Mouse (Mus musculus): Measurements from ENCODE around the gene Pax2. TPM values are rescaled to one million over a fixed set of nuclear protein-coding genes. Genes with fewer than 3 reads are reported as not detected.

The Pax2 gene
- polyA plus RNA-seq, 1 experiment from 2014 or later, result 0.08 TPM

- H3K4me2 ChIP-seq (ENCODE audit: low read depth, severe bottlenecking), result no peak overlapping the region
- H3K4me1 ChIP-seq (ENCODE audit: control insufficient read depth, insufficient read depth, low read length), result peaks cover 36% of the 10 kb centered on the region
- no peak overlapping the region for H3K4me3 ChIP-seq (ENCODE audit: low read depth, low read length)
- no peak overlapping the region for H3K9ac ChIP-seq (ENCODE audit: low read length)
- no peak overlapping the region for H3K27ac ChIP-seq (replicated peaks; ENCODE audit: low read depth, low read length)
- DNase-seq (ENCODE audit: low spot score), result no peak
- H3K36me3 ChIP-seq (ENCODE audit: control insufficient read depth, insufficient read depth, low read length), result no peaks in the 10 kb centered on the region
- ATAC-seq (ENCODE audit: insufficient number of reproducible peaks, low FRiP score, low TSS enrichment, low read depth), result no peak
- H3K27me3 ChIP-seq (ENCODE audit: control insufficient read depth, insufficient read depth, low read length), result peaks cover 3% of the 10 kb centered on the region; the same call in 1 of the 2 replicates
- 28% methylated on average over 3 of the region's 3 CpGs for WGBS
- H3K9me3 ChIP-seq (ENCODE audit: control insufficient read depth, low read length), result no peaks in the 10 kb centered on the region
Measured at GRCm38 (mm10) chr19:44886475-44886874, 130.6 kb downstream of the Pax2 start.

Small RNAs within 50 kb of the gene (microRNA-seq; reads per million reads assigned to microRNA genes)
- not detected for gene Mir6405

Other genes with a start within 250 kb of the Pax2 start
- gene Sec31b, start 210.2 kb upstream of the Pax2 start, polyA plus RNA-seq (2014; fragmentation: Nextera tagmentation; extraction: Ambion mirVana), result 0.24 and 0.33 TPM in 2 replicates
- gene Gm20538, start 203.2 kb upstream of the Pax2 start, polyA plus RNA-seq (2014; fragmentation: Nextera tagmentation; extraction: Ambion mirVana), result not detected in 2 replicates
- gene Ndufb8, start 200.6 kb upstream of the Pax2 start, polyA plus RNA-seq (2014; fragmentation: Nextera tagmentation; extraction: Ambion mirVana), result 542 and 551 TPM in 2 replicates
- gene Hif1an, start 193.2 kb upstream of the Pax2 start, polyA plus RNA-seq (2014; fragmentation: Nextera tagmentation; extraction: Ambion mirVana), result 26.5 and 34.7 TPM in 2 replicates
- 57.0 and 61.6 TPM in 2 replicates for gene Slf2, start 175.1 kb downstream of the Pax2 start, polyA plus RNA-seq (2014; fragmentation: Nextera tagmentation; extraction: Ambion mirVana)
- gene Sema4g, start 233.1 kb downstream of the Pax2 start, polyA plus RNA-seq (2014; fragmentation: Nextera tagmentation; extraction: Ambion mirVana), result 5.3 and 5.9 TPM in 2 replicates
- 19.0 and 25.4 TPM in 2 replicates for gene Twnk, start 249.6 kb downstream of the Pax2 start, polyA plus RNA-seq (2014; fragmentation: Nextera tagmentation; extraction: Ambion mirVana)